Mouse (Mus musculus) brain, embryonic 14.5 days (tissue): ENCODE results near the gene Rnf212.

Experiments used
- CTCF ChIP-seq: fragments of 200-500 bp; IDR thresholded peaks from 2 replicates; pipeline ENCODE4 v1.5.1; 2012; ENCODE audit warnings: inconsistent platforms, mild to moderate bottlenecking, moderate library complexity, borderline replicate concordance; ENCODE audit not compliant: insufficient read depth, insufficient read length; ENCODE audit errors: extremely low read depth
- POLR2A ChIP-seq: fragments of 200-500 bp; IDR thresholded peaks from 2 replicates; pipeline ENCODE4 v1.6.1; 2012; ENCODE audit warnings: mild to moderate bottlenecking, inconsistent platforms, borderline replicate concordance; ENCODE audit not compliant: poor library complexity, insufficient read depth, insufficient read length, severe bottlenecking; ENCODE audit errors: extremely low read depth

DNA sequence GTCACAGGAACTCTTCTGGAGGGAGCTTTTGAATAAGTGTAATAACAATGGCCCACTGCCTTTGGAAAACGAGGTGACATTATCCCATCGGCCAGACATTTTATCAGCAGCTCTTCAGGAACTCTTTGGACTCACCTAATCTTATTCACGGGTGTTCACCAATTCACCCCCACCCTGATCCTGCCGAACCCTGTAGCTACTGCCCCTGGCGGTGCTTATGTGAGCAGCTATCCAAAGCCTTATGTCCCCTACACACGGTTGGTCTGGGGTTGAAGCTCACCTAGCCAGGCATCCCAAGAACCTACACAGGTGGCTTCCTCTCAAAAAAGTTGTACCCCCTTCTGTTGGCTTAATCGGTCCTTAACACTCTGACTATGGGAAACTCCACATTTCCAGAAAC is 55.0 kb downstream of the Rnf212 start:
- no peak for TF ChIP-seq CTCF
- TF ChIP-seq POLR2A, result no peak
